Mouse (Mus musculus) ES-Bruce4 (cell line): ENCODE results near the gene Syt10.
"Not testable (repeated sequence)": the region's sequence is repeated elsewhere in the genome, so short reads cannot be mapped to it uniquely, and the experiment has no call there.

ENCODE experiments used
- CTCF ChIP-seq: IDR thresholded peaks from one replicate; pipeline ENCODE4 v1.8.1; 2011; ENCODE audit warnings: low read depth, low read length
- POLR2A ChIP-seq: IDR thresholded peaks from one replicate; pipeline ENCODE4 v1.8.1; 2011; ENCODE audit warnings: low read length; ENCODE audit not compliant: insufficient read depth

GRCm38 (mm10) chr15:89766016-89766415 is 75.6 kb downstream of the Syt10 start:
- TF ChIP-seq POLR2A, CTCF: not testable (repeated sequence)
